Mouse (Mus musculus) E14TG2a.4 (cell line): Measurements from ENCODE around the gene Prss34.

Experiments used
- H3K27me3 ChIP-seq: 2 replicates; pipeline ENCODE4 v1.6.1; 2014; ENCODE audit warnings: low read length, control low read depth; ENCODE audit not compliant: insufficient read depth
- H3K36me3 ChIP-seq: 2 replicates; pipeline ENCODE4 v1.6.1; 2014; ENCODE audit warnings: low read length, control low read depth; ENCODE audit not compliant: insufficient read depth
- H3K4me1 ChIP-seq: replicated peaks from 2 replicates; pipeline ENCODE4 v1.6.1; 2014; ENCODE audit warnings: low read depth, low read length, control low read depth
- H3K4me3 ChIP-seq: replicated peaks from 2 replicates; pipeline ENCODE4 v1.5.1; 2014; ENCODE audit warnings: mild to moderate bottlenecking, low read length
- H3K9me3 ChIP-seq: 2 replicates; pipeline ENCODE4 v1.6.1; 2014; ENCODE audit warnings: low read length, control low read depth
- CTCF ChIP-seq: conservative IDR thresholded peaks from 2 replicates; pipeline ENCODE4 v1.5.1; 2014; ENCODE audit warnings: low read length
- NANOG ChIP-seq: IDR thresholded peaks from 2 replicates; pipeline ENCODE4 v1.6.1; 2014; ENCODE audit warnings: borderline replicate concordance, low read length, mixed read lengths
- POU5F1 ChIP-seq: IDR thresholded peaks from 2 replicates; pipeline ENCODE4 v1.6.1; 2014; ENCODE audit warnings: low read length, borderline replicate concordance

Gene Prss34

GRCm38 (mm10) chr17:25298094-25298493 lies at the start of gene Prss34:
Gene Prss34 (plus strand): TSS chr17:25298394.
- no peak for TF ChIP-seq NANOG
- no peak for TF ChIP-seq CTCF
- TF ChIP-seq POU5F1 = no peak
- Histone ChIP-seq H3K27me3 (peaks cover 12% of the 10 kb centered on the region), H3K4me1 (no peaks in the 10 kb centered on the region), H3K4me3 (no peak within 1 kb of the TSS), H3K9me3 (no peaks in the 10 kb centered on the region), H3K36me3 (no peaks in the 10 kb centered on the region)

GRCm38 (mm10) chr17:25250181-25250835 lies 47.9 kb upstream of the Prss34 start:
- Histone ChIP-seq H3K27me3 (peaks cover 79% of the 10 kb centered on the region), H3K4me3 (no peak overlapping the region), H3K9me3 (no peaks in the 10 kb centered on the region), H3K36me3 (no peaks in the 10 kb centered on the region), H3K4me1 (peaks cover 16% of the 10 kb centered on the region)
- TF ChIP-seq POU5F1 = no peak
- no peak for TF ChIP-seq NANOG
- TF ChIP-seq CTCF = no peak

GRCm38 (mm10) chr17:25252643-25253042 lies 45.6 kb upstream of the Prss34 start:
- no peak for TF ChIP-seq CTCF
- TF ChIP-seq POU5F1 = no peak
- no peak for TF ChIP-seq NANOG
- Histone ChIP-seq H3K4me3 (no peak overlapping the region), H3K27me3 (peaks cover 77% of the 10 kb centered on the region), H3K4me1 (peaks cover 17% of the 10 kb centered on the region; the same call in 1 of the 2 replicates), H3K9me3 (no peaks in the 10 kb centered on the region), H3K36me3 (no peaks in the 10 kb centered on the region)

GRCm38 (mm10) chr17:25253760-25254159 lies 44.4 kb upstream of the Prss34 start:
- H3K4me1 ChIP-seq = peaks cover 20% of the 10 kb centered on the region

GRCm38 (mm10) chr17:25255110-25255509 lies 43.1 kb upstream of the Prss34 start:
- peaks cover 27% of the 10 kb centered on the region for H3K4me1 ChIP-seq
- no peak for TF ChIP-seq CTCF
- no peak for TF ChIP-seq POU5F1
- no peak for TF ChIP-seq NANOG

More at GRCm38 (mm10) chr17:25253760-25254159, 44.4 kb upstream of the Prss34 start:
- peaks cover 71% of the 10 kb centered on the region for H3K27me3 ChIP-seq
- TF ChIP-seq POU5F1 = no peak
- TF ChIP-seq NANOG = no peak
- TF ChIP-seq CTCF = no peak
- no peak overlapping the region for H3K4me3 ChIP-seq
- no peaks in the 10 kb centered on the region for H3K9me3 ChIP-seq
- H3K36me3 ChIP-seq = peaks cover 4% of the 10 kb centered on the region

GRCm38 (mm10) chr17:25256140-25256754 lies 41.9 kb upstream of the Prss34 start, which contains the start of gene Baiap3:
Gene Baiap3 (minus strand): TSS chr17:25256364.
- no peaks in the 10 kb centered on the region for H3K9me3 ChIP-seq
- H3K4me1 ChIP-seq = peaks cover 29% of the 10 kb centered on the region
- peaks cover 22% of the 10 kb centered on the region for H3K36me3 ChIP-seq
- TF ChIP-seq CTCF (no peak), NANOG (no peak), POU5F1 (no peak)
- H3K4me3 ChIP-seq = peak within 1 kb of the TSS; percentile 71
- peaks cover 55% of the 10 kb centered on the region for H3K27me3 ChIP-seq

More at GRCm38 (mm10) chr17:25255110-25255509, 43.1 kb upstream of the Prss34 start:
- Histone ChIP-seq H3K27me3 (peaks cover 65% of the 10 kb centered on the region), H3K9me3 (no peaks in the 10 kb centered on the region), H3K36me3 (peaks cover 17% of the 10 kb centered on the region), H3K4me3 (no peak overlapping the region)

GRCm38 (mm10) chr17:25257804-25258261 lies 40.4 kb upstream of the Prss34 start:
- no peak for TF ChIP-seq CTCF
- no peak for TF ChIP-seq POU5F1
- no peak for TF ChIP-seq NANOG
- H3K4me1 ChIP-seq = peaks cover 32% of the 10 kb centered on the region
- peaks cover 28% of the 10 kb centered on the region for H3K36me3 ChIP-seq
- no peaks in the 10 kb centered on the region for H3K9me3 ChIP-seq
- H3K4me3 ChIP-seq = no peak overlapping the region
- peaks cover 43% of the 10 kb centered on the region for H3K27me3 ChIP-seq

- Histone ChIP-seq H3K4me1 (peaks cover 45% of the 10 kb centered on the region), H3K27me3 (no peaks in the 10 kb centered on the region), H3K9me3 (no peaks in the 10 kb centered on the region), H3K36me3 (peaks cover 84% of the 10 kb centered on the region), H3K4me3 (no peak overlapping the region)
- TF ChIP-seq NANOG (no peak), CTCF (0 out of 2 replicates have a peak, but pooled peaks have one; percentile 18), POU5F1 (no peak)
Measured at GRCm38 (mm10) chr17:25264453-25264852, 33.7 kb upstream of the Prss34 start.
